Mouse (Mus musculus): ENCODE data around the gene Dusp7. TPM values are rescaled to one million over a fixed set of nuclear protein-coding genes. Genes with fewer than 3 reads are reported as not detected.

Dusp7 gene
- total RNA-seq, 1 experiment, result 4.5 TPM

DNA sequence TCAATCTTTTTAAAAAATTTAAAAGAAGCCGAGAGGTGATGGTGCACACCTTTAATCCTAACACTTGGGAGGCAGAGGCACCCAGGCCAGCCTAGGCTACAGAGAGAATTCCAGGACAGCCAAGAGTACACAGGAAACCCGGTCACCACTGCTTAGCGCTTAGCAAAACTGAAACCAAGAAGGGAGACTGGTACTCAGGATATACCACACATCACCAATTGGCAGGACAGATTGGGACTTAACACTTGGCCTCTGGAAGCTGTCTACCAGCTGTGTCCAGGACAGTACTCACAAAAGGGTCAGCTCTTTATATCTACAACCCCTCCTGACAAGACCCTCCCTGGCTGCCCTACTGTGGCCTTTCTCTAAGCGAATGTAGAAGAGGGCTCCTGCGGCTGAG, 1.4 kb upstream of the Dusp7 start:
- Histone ChIP-seq H3K9me3 (ENCODE audit: control insufficient read depth, insufficient read depth, low read depth, low read length) (no peaks in the 10 kb centered on the region), H3K4me3 (ENCODE audit: insufficient read depth in 1 of 2, low read depth in 1 of 2, low read length in 2 of 2, poor library complexity in 1 of 2, severe bottlenecking in 1 of 2) (peak overlapping the region; percentile 43 to 58), H3K36me3 (ENCODE audit: control insufficient read depth, insufficient read depth, low read length, poor library complexity, severe bottlenecking) (peaks cover 12% of the 10 kb centered on the region; the same call in 1 of the 2 replicates), H3K9ac (ENCODE audit: insufficient read depth, low read depth, low read length, poor library complexity, severe bottlenecking) (peak overlapping the region; percentile 50), H3K27ac (ENCODE audit: insufficient read depth, low read depth, low read length, poor library complexity, severe bottlenecking) (no peak overlapping the region), H3K4me1 (ENCODE audit: control insufficient read depth in 2 of 2, insufficient read depth in 2 of 2, low read length in 2 of 2, poor library complexity in 1 of 2) (peaks cover 0 to 8% of the 10 kb centered on the region in 2 experiments; a peak in 2 of 4 replicates)
- DNase-seq (ENCODE audit: low read depth, low spot score), result no peak
- no peak for TF ChIP-seq HCFC1 (IDR thresholded peaks at IDR 0.05; ENCODE audit: borderline replicate concordance, insufficient read depth, low read length)
- no peak for TF ChIP-seq MAFK (IDR thresholded peaks at IDR 0.05; ENCODE audit: insufficient read depth, low read depth, low read length)
- no peak for TF ChIP-seq CHD2 (IDR thresholded peaks at IDR 0.05; ENCODE audit: low read depth, low read length)
- TF ChIP-seq ZNF384 (IDR thresholded peaks at IDR 0.05; ENCODE audit: low read depth, low read length), result no peak
- TF ChIP-seq ZC3H11A (IDR thresholded peaks at IDR 0.05; ENCODE audit: borderline replicate concordance, low read depth, low read length), result no peak
- in situ Hi-C loops (cut with MboI; ENCODE audit: low sequenced_read_pairs in 2 of 2, unreplicated experiment in 2 of 2), result no loop called here

DNA sequence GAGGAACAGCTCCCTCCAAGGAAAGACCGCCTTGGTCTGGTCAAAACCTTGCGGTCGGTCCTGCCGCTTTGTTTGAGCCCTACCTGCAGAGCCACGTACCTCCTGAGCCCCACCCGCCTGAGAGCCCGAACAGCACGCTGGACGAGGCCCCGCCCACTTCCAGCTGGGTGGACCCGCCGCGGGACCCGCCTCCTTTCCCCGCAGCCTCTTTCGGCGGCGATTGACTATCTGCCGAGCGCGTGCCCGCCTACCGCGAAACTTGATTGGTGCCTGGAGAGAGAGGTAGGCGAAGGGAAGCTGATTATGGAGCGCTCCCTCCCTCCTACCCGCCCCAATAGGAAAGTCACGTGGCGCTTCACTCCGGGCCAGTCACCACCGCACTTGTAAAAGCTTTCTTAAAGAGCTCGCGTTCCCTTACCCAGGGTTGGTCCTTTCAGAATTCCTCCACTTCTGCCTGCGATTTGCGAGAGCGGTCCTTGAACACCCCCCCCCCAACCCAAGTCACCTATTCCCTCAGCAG, 780 bp upstream of the Dusp7 start:
- Histone ChIP-seq H3K9me3 (ENCODE audit: control insufficient read depth, insufficient read depth, low read depth, low read length) (no peaks in the 10 kb centered on the region), H3K27ac (ENCODE audit: insufficient read depth, low read depth, low read length, poor library complexity, severe bottlenecking) (peak overlapping the region; percentile 57; the same call in 1 of the 2 replicates), H3K4me3 (ENCODE audit: insufficient read depth in 1 of 2, low read depth in 1 of 2, low read length in 2 of 2, poor library complexity in 1 of 2, severe bottlenecking in 1 of 2) (peak overlapping the region; percentile 65 to 78), H3K36me3 (ENCODE audit: control insufficient read depth, insufficient read depth, low read length, poor library complexity, severe bottlenecking) (peaks cover 15% of the 10 kb centered on the region; the same call in 1 of the 2 replicates), H3K9ac (ENCODE audit: insufficient read depth, low read depth, low read length, poor library complexity, severe bottlenecking) (peak overlapping the region; percentile 69), H3K4me1 (ENCODE audit: control insufficient read depth in 2 of 2, insufficient read depth in 2 of 2, low read length in 2 of 2, poor library complexity in 1 of 2) (peaks cover 0 to 8% of the 10 kb centered on the region in 2 experiments; a peak in 2 of 4 replicates)
- TF ChIP-seq CHD2 (IDR thresholded peaks at IDR 0.05; ENCODE audit: low read depth, low read length) (no peak; the same call in 1 of the 2 replicates), MAFK (IDR thresholded peaks at IDR 0.05; ENCODE audit: insufficient read depth, low read depth, low read length) (no peak), ZC3H11A (IDR thresholded peaks at IDR 0.05; ENCODE audit: borderline replicate concordance, low read depth, low read length) (no peak), ZNF384 (IDR thresholded peaks at IDR 0.05; ENCODE audit: low read depth, low read length) (no peak)
- in situ Hi-C loops (cut with MboI; ENCODE audit: low sequenced_read_pairs in 2 of 2, unreplicated experiment in 2 of 2), result no loop called here
- DNase-seq (ENCODE audit: low read depth, low spot score), result peak; percentile 95

DNA sequence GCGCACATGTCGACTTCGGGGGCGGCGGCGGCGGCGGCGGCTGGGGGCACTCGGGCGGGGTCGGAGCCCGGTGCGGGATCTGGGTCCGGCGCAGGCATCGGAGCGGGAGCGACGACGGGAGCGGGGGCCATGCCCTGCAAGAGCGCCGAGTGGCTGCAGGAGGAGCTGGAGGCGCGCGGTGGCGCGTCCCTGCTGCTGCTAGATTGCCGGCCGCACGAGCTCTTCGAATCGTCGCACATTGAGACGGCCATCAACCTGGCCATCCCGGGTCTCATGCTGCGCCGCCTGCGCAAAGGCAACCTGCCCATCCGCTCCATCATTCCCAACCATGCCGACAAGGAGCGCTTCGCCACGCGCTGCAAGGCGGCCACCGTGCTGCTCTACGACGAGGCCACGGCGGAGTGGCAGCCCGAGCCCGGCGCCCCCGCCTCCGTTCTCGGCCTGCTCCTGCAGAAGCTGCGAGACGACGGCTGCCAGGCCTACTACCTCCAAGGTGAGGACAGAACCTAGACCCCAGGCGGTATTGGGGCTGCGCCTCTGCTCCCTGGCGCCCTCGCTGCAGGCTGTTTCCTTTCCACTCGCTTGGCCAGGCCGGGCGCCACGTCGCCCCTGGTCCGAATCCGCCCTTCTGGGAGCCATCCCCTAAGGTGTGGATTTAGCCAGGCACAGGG, 534 bp downstream of the Dusp7 start:
- Histone ChIP-seq H3K4me1 (ENCODE audit: control insufficient read depth in 2 of 2, insufficient read depth in 2 of 2, low read length in 2 of 2, poor library complexity in 1 of 2) (peaks cover 0 to 8% of the 10 kb centered on the region in 2 experiments; a peak in 2 of 4 replicates), H3K27ac (ENCODE audit: insufficient read depth, low read depth, low read length, poor library complexity, severe bottlenecking) (no peak overlapping the region), H3K9ac (ENCODE audit: insufficient read depth, low read depth, low read length, poor library complexity, severe bottlenecking) (peak overlapping the region; percentile 75), H3K4me3 (ENCODE audit: insufficient read depth in 1 of 2, low read depth in 1 of 2, low read length in 2 of 2, poor library complexity in 1 of 2, severe bottlenecking in 1 of 2) (peak overlapping the region; percentile 65 to 78), H3K9me3 (ENCODE audit: control insufficient read depth, insufficient read depth, low read depth, low read length) (no peaks in the 10 kb centered on the region), H3K36me3 (ENCODE audit: control insufficient read depth, insufficient read depth, low read length, poor library complexity, severe bottlenecking) (peaks cover 26% of the 10 kb centered on the region)
- TF ChIP-seq ZC3H11A (IDR thresholded peaks at IDR 0.05; ENCODE audit: borderline replicate concordance, low read depth, low read length) (no peak), MAFK (IDR thresholded peaks at IDR 0.05; ENCODE audit: insufficient read depth, low read depth, low read length) (no peak), ZNF384 (IDR thresholded peaks at IDR 0.05; ENCODE audit: low read depth, low read length) (no peak), CHD2 (IDR thresholded peaks at IDR 0.05; ENCODE audit: low read depth, low read length) (no peak), HCFC1 (IDR thresholded peaks at IDR 0.05; ENCODE audit: borderline replicate concordance, insufficient read depth, low read length) (no peak)
- in situ Hi-C loops (cut with MboI; ENCODE audit: low sequenced_read_pairs in 2 of 2, unreplicated experiment in 2 of 2), result no loop called here
- DNase-seq (ENCODE audit: low read depth, low spot score), result no peak

DNA sequence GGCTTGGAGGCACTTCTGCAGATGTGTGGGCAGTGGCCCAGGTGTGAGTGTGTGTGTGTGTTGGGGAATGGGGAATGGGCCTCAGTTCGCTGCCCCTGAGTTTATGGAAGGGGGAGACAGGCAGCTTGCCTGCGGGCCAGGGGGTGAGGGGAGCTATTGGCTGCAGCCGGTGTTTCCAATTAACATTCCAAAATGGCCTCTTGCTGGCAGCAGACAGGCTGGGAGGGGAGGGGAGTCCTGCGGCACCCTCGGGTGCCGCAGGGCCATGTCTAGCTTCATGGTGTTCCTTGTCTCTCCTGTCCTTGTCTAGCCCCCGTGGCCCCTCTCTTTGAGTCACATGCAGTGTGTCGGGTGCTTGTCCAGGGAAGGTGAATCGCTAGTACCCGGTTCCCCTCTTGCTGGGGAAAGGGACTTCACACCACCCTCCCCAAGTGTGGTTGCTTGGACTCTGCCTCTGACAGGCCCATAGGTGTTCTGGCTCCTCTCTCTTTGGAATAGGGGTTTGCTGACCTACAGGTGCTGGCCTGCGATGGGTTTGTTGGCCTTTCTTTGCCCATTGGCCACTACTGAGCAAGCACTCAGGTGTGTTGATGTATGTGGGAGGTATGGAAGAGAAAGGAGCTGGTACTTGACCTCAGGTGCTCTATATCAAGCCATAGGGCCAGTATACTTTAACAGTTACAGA, 1.5 kb downstream of the Dusp7 start:
- TF ChIP-seq ZNF384 (IDR thresholded peaks at IDR 0.05; ENCODE audit: low read depth, low read length) (no peak), HCFC1 (IDR thresholded peaks at IDR 0.05; ENCODE audit: borderline replicate concordance, insufficient read depth, low read length) (no peak), ZC3H11A (IDR thresholded peaks at IDR 0.05; ENCODE audit: borderline replicate concordance, low read depth, low read length) (no peak)
- peak overlapping the region; percentile 75 for H3K9ac ChIP-seq (ENCODE audit: insufficient read depth, low read depth, low read length, poor library complexity, severe bottlenecking)
- in situ Hi-C loops (cut with MboI; ENCODE audit: low sequenced_read_pairs in 2 of 2, unreplicated experiment in 2 of 2), result no loop called here
- peaks cover 0 to 8% of the 10 kb centered on the region in 2 experiments; a peak in 2 of 4 replicates for H3K4me1 ChIP-seq (ENCODE audit: control insufficient read depth in 2 of 2, insufficient read depth in 2 of 2, low read length in 2 of 2, poor library complexity in 1 of 2)
- H3K36me3 ChIP-seq (ENCODE audit: control insufficient read depth, insufficient read depth, low read length, poor library complexity, severe bottlenecking), result peaks cover 30% of the 10 kb centered on the region
- no peak for DNase-seq (ENCODE audit: low read depth, low spot score)
- H3K9me3 ChIP-seq (ENCODE audit: control insufficient read depth, insufficient read depth, low read depth, low read length), result no peaks in the 10 kb centered on the region
- H3K27ac ChIP-seq (ENCODE audit: insufficient read depth, low read depth, low read length, poor library complexity, severe bottlenecking), result no peak overlapping the region
- peak overlapping the region; percentile 65 to 78 for H3K4me3 ChIP-seq (ENCODE audit: insufficient read depth in 1 of 2, low read depth in 1 of 2, low read length in 2 of 2, poor library complexity in 1 of 2, severe bottlenecking in 1 of 2)
